Mouse (Mus musculus) adrenal gland, postnatal 0 days (tissue): ENCODE results near the gene Gm17693. TPM values are rescaled to one million over a fixed set of nuclear protein-coding genes. Genes with fewer than 3 reads are reported as not detected.

Source experiments
- polyA plus RNA-seq: library from polyadenylated mRNA; unstranded; fragments of >200 nt; fragmentation: Nextera tagmentation; extraction: Ambion mirVana; gene quantifications from 2 replicates; pipeline ENCODE4 v1.2.1, GENCODE M21; 2015

Gene Gm17693
- polyA plus RNA-seq: not detected in 2 replicates

DNA sequence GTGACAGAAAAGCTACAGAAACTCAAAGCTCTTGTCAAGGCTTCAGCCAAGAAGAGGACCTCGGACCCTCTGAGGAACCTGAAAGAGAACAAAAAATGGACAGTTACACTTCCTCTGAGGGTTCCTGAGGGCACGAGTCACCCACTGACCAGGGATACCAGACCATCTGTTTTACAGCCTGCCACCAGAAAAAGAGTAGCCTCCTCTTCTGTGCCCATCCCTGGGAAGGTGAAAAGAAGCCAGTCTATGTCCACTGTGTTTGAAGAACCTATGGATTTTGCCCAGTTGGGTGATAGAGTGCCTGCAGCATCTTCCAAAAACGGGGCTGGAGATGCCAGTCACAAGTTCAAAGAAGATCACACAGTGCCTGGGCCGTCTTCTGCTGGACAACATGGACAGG is at the start of gene Gm17693:
Gene Gm17693, plus strand, starts transcription at position 301 of the 400 bp plus-strand sequence.

